Mouse (Mus musculus) testis, adult 2 months (tissue): Measurements from ENCODE around the gene Pom121l2. TPM values are rescaled to one million over a fixed set of nuclear protein-coding genes. Genes with fewer than 3 reads are reported as not detected.

ENCODE experiments used
- H3K27ac ChIP-seq: fragments of 200-500 bp; 2 replicates; pipeline ENCODE4 v1.5.1; 2012; ENCODE audit warnings: low read depth, low read length; ENCODE audit not compliant: control insufficient read depth, insufficient read depth
- H3K27me3 ChIP-seq: fragments of 200-500 bp; 2 replicates; pipeline ENCODE4 v1.6.1; 2012; ENCODE audit warnings: mild to moderate bottlenecking, low read length, moderate library complexity; ENCODE audit not compliant: control insufficient read depth, insufficient read depth
- H3K36me3 ChIP-seq: fragments of 200-500 bp; 2 replicates; pipeline ENCODE4 v1.6.1; 2012; ENCODE audit warnings: mild to moderate bottlenecking, low read length; ENCODE audit not compliant: control insufficient read depth, insufficient read depth
- H3K4me1 ChIP-seq: fragments of 200-500 bp; 2 replicates; pipeline ENCODE4 v1.6.1; 2012; ENCODE audit warnings: low read length; ENCODE audit not compliant: control insufficient read depth, insufficient read depth
- H3K4me3 ChIP-seq: fragments of 200-500 bp; 2 replicates; pipeline ENCODE4 v1.5.1; 2012; ENCODE audit warnings: low read depth, mild to moderate bottlenecking, low read length, moderate library complexity, mixed read lengths; ENCODE audit not compliant: control insufficient read depth
- CTCF ChIP-seq: fragments of 200-500 bp; IDR thresholded peaks from 2 replicates; pipeline ENCODE4 v1.5.1; 2012; ENCODE audit warnings: low read depth, mild to moderate bottlenecking, inconsistent platforms, low read length, moderate library complexity; ENCODE audit not compliant: control insufficient read depth, insufficient read depth, insufficient replicate concordance
- POLR2A ChIP-seq: fragments of 200-500 bp; IDR thresholded peaks from 2 replicates; pipeline ENCODE4 v1.6.1; 2012; ENCODE audit warnings: low read depth, mild to moderate bottlenecking, inconsistent platforms, low read length, moderate library complexity; ENCODE audit not compliant: control insufficient read depth
- polyA plus RNA-seq: library from polyadenylated mRNA; depleted of rRNA; stranded (reverse); fragments of >200 nt; gene quantifications from 2 replicates; pipeline ENCODE4 v1.2.3, GENCODE M21; 2012

The Pom121l2 gene
- polyA plus RNA-seq, 1 experiment = 157 TPM

- Histone ChIP-seq H3K4me3 (peak overlapping the region; percentile 71), H3K36me3 (no peaks in the 10 kb centered on the region), H3K27ac (no peak overlapping the region), H3K27me3 (peaks cover 11% of the 10 kb centered on the region), H3K4me1 (peaks cover 8% of the 10 kb centered on the region)
- TF ChIP-seq CTCF = no peak
- no peak for TF ChIP-seq POLR2A
These were observed 13.9 kb downstream of the Pom121l2 start for GRCm38 (mm10) chr13:21994896-21995295.

GRCm38 (mm10) chr13:21995331-21995914 is 14.4 kb downstream of the Pom121l2 start:
- H3K27ac ChIP-seq = no peak overlapping the region
- no peaks in the 10 kb centered on the region for H3K36me3 ChIP-seq
- peaks cover 11% of the 10 kb centered on the region for H3K27me3 ChIP-seq
- peaks cover 8% of the 10 kb centered on the region for H3K4me1 ChIP-seq
- TF ChIP-seq POLR2A (no peak), CTCF (no peak)
- H3K4me3 ChIP-seq = peak overlapping the region; percentile 71

- H3K36me3 ChIP-seq = no peaks in the 10 kb centered on the region
- no peak for TF ChIP-seq POLR2A
- no peak for TF ChIP-seq CTCF
- H3K27me3 ChIP-seq = peaks cover 11% of the 10 kb centered on the region
- peaks cover 8% of the 10 kb centered on the region for H3K4me1 ChIP-seq
- H3K27ac ChIP-seq = no peak overlapping the region
- H3K4me3 ChIP-seq = peak overlapping the region; percentile 55; the same call in 1 of the 2 replicates
These were observed 15.3 kb downstream of the Pom121l2 start for GRCm38 (mm10) chr13:21996101-21996839.

- no peak for TF ChIP-seq POLR2A
- TF ChIP-seq CTCF = no peak
- H3K4me1 ChIP-seq = peaks cover 8% of the 10 kb centered on the region
- peaks cover 11% of the 10 kb centered on the region for H3K27me3 ChIP-seq
- H3K4me3 ChIP-seq = peak overlapping the region; percentile 55
- no peak overlapping the region for H3K27ac ChIP-seq
- H3K36me3 ChIP-seq = no peaks in the 10 kb centered on the region
These were observed 15.8 kb downstream of the Pom121l2 start for GRCm38 (mm10) chr13:21996840-21997185.

GRCm38 (mm10) chr13:21997201-21997820 is 16.3 kb downstream of the Pom121l2 start:
- peaks cover 8% of the 10 kb centered on the region for H3K4me1 ChIP-seq
- H3K4me3 ChIP-seq = no peak overlapping the region; the same call in 1 of the 2 replicates
- H3K27ac ChIP-seq = no peak overlapping the region
- H3K27me3 ChIP-seq = peaks cover 11% of the 10 kb centered on the region
- no peak for TF ChIP-seq CTCF
- no peaks in the 10 kb centered on the region for H3K36me3 ChIP-seq

GRCm38 (mm10) chr13:21997821-21998220 is 16.8 kb downstream of the Pom121l2 start:
- Histone ChIP-seq H3K27ac (no peak overlapping the region), H3K4me3 (no peak overlapping the region), H3K4me1 (peaks cover 8% of the 10 kb centered on the region), H3K36me3 (no peaks in the 10 kb centered on the region), H3K27me3 (peaks cover 11% of the 10 kb centered on the region)
- no peak for TF ChIP-seq POLR2A
- no peak for TF ChIP-seq CTCF

GRCm38 (mm10) chr13:21998412-21998811 is 17.4 kb downstream of the Pom121l2 start:
- Histone ChIP-seq H3K4me3 (no peak overlapping the region), H3K27me3 (peaks cover 11% of the 10 kb centered on the region), H3K27ac (no peak overlapping the region), H3K36me3 (no peaks in the 10 kb centered on the region), H3K4me1 (peaks cover 8% of the 10 kb centered on the region)
- TF ChIP-seq POLR2A = no peak
- TF ChIP-seq CTCF = no peak
